Mouse (Mus musculus): ENCODE measurements around the gene Ednra. TPM values are rescaled to one million over a fixed set of nuclear protein-coding genes. Genes with fewer than 3 reads are reported as not detected.

The Ednra gene
- polyA plus RNA-seq, 1 experiment from 2014 or later, result 5.9 TPM

GRCm38 (mm10) chr8:77753796-77754195, 29.5 kb upstream of the Ednra start:
- no peak overlapping the region for H3K4me3 ChIP-seq (ENCODE audit: low read length)
- ATAC-seq, result no peak

GRCm38 (mm10) chr8:77752041-77752440, 27.8 kb upstream of the Ednra start:
- 46% methylated on average over 3 of the region's 3 CpGs for WGBS
- Histone ChIP-seq H3K9ac (ENCODE audit: low read depth, low read length) (no peak overlapping the region), H3K36me3 (ENCODE audit: control insufficient read depth, insufficient read depth, low read length) (no peaks in the 10 kb centered on the region), H3K27ac (ENCODE audit: low read depth, low read length) (no peak overlapping the region), H3K27me3 (replicated peaks; ENCODE audit: control insufficient read depth, insufficient read depth, low read length) (no peaks in the 10 kb centered on the region), H3K4me3 (ENCODE audit: low read length) (no peak overlapping the region), H3K9me3 (ENCODE audit: control insufficient read depth, low read length) (no peaks in the 10 kb centered on the region), H3K4me1 (ENCODE audit: control insufficient read depth, insufficient read depth, low read depth, low read length) (no peaks in the 10 kb centered on the region), H3K4me2 (ENCODE audit: low read length) (no peak overlapping the region)
- ATAC-seq, result no peak

More at GRCm38 (mm10) chr8:77753796-77754195, 29.5 kb upstream of the Ednra start:
- WGBS, result 81% methylated on average over 5 of the region's 5 CpGs
- no peak overlapping the region for H3K9ac ChIP-seq (ENCODE audit: low read depth, low read length)
- H3K4me1 ChIP-seq (ENCODE audit: control insufficient read depth, insufficient read depth, low read depth, low read length), result no peaks in the 10 kb centered on the region
- H3K36me3 ChIP-seq (ENCODE audit: control insufficient read depth, insufficient read depth, low read length), result no peaks in the 10 kb centered on the region
- H3K9me3 ChIP-seq (ENCODE audit: control insufficient read depth, low read length), result no peaks in the 10 kb centered on the region
- H3K4me2 ChIP-seq (ENCODE audit: low read length), result no peak overlapping the region
- H3K27ac ChIP-seq (ENCODE audit: low read depth, low read length), result no peak overlapping the region
- H3K27me3 ChIP-seq (replicated peaks; ENCODE audit: control insufficient read depth, insufficient read depth, low read length), result no peaks in the 10 kb centered on the region

GRCm38 (mm10) chr8:77750407-77750806, 26.1 kb upstream of the Ednra start:
- no peak overlapping the region for H3K4me3 ChIP-seq (ENCODE audit: low read length)
- no peaks in the 10 kb centered on the region for H3K27me3 ChIP-seq (replicated peaks; ENCODE audit: control insufficient read depth, insufficient read depth, low read length)
- H3K36me3 ChIP-seq (ENCODE audit: control insufficient read depth, insufficient read depth, low read length), result no peaks in the 10 kb centered on the region
- ATAC-seq, result no peak
- no peak overlapping the region for H3K9ac ChIP-seq (ENCODE audit: low read depth, low read length)
- no peak overlapping the region for H3K27ac ChIP-seq (ENCODE audit: low read depth, low read length)
- H3K9me3 ChIP-seq (ENCODE audit: control insufficient read depth, low read length), result no peaks in the 10 kb centered on the region
- 72% methylated on average over 4 of the region's 4 CpGs for WGBS
- no peak overlapping the region for H3K4me2 ChIP-seq (ENCODE audit: low read length)
- H3K4me1 ChIP-seq (ENCODE audit: control insufficient read depth, insufficient read depth, low read depth, low read length), result no peaks in the 10 kb centered on the region

DNA sequence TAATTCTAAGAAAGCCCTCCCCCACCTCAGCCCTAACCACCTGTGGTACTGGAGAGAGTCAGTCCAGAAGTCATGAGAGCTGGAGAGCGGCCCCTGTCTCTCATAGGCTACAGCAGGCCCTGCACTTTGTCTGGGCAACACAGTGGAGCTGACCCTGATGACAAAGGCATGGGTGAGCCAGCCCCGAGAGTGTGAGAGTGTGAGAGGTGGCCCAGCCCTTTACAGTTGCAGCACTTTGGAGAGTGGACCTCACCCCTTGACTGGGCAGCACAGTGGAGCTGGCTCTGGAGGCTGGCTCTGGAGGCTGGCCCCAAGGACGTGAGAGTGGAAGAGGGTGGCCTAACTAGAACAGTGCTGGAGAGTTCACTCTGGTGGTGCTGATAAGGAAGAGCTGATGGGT, 20.2 kb upstream of the Ednra start:
- no peaks in the 10 kb centered on the region for H3K4me1 ChIP-seq (ENCODE audit: control insufficient read depth, insufficient read depth, low read depth, low read length)
- H3K9me3 ChIP-seq (ENCODE audit: control insufficient read depth, low read length), result no peaks in the 10 kb centered on the region
- no peak overlapping the region for H3K4me2 ChIP-seq (ENCODE audit: low read length)
- H3K9ac ChIP-seq (ENCODE audit: low read depth, low read length), result no peak overlapping the region
- no peak overlapping the region for H3K4me3 ChIP-seq (ENCODE audit: low read length)
- no peak overlapping the region for H3K27ac ChIP-seq (ENCODE audit: low read depth, low read length)
- 86% methylated on average over 3 of the region's 3 CpGs for WGBS
- H3K36me3 ChIP-seq (ENCODE audit: control insufficient read depth, insufficient read depth, low read length), result no peaks in the 10 kb centered on the region
- no peak for ATAC-seq
- H3K27me3 ChIP-seq (replicated peaks; ENCODE audit: control insufficient read depth, insufficient read depth, low read length), result no peaks in the 10 kb centered on the region

GRCm38 (mm10) chr8:77742395-77742794, 18.1 kb upstream of the Ednra start:
- Histone ChIP-seq H3K36me3 (ENCODE audit: control insufficient read depth, insufficient read depth, low read length) (no peaks in the 10 kb centered on the region), H3K27ac (ENCODE audit: low read depth, low read length) (no peak overlapping the region), H3K4me1 (ENCODE audit: control insufficient read depth, insufficient read depth, low read depth, low read length) (no peaks in the 10 kb centered on the region), H3K9ac (ENCODE audit: low read depth, low read length) (no peak overlapping the region), H3K4me3 (ENCODE audit: low read length) (no peak overlapping the region), H3K9me3 (ENCODE audit: control insufficient read depth, low read length) (no peaks in the 10 kb centered on the region), H3K4me2 (ENCODE audit: low read length) (no peak overlapping the region), H3K27me3 (replicated peaks; ENCODE audit: control insufficient read depth, insufficient read depth, low read length) (no peaks in the 10 kb centered on the region)
- 57% methylated on average over 3 of the region's 3 CpGs for WGBS
- ATAC-seq, result no peak

DNA sequence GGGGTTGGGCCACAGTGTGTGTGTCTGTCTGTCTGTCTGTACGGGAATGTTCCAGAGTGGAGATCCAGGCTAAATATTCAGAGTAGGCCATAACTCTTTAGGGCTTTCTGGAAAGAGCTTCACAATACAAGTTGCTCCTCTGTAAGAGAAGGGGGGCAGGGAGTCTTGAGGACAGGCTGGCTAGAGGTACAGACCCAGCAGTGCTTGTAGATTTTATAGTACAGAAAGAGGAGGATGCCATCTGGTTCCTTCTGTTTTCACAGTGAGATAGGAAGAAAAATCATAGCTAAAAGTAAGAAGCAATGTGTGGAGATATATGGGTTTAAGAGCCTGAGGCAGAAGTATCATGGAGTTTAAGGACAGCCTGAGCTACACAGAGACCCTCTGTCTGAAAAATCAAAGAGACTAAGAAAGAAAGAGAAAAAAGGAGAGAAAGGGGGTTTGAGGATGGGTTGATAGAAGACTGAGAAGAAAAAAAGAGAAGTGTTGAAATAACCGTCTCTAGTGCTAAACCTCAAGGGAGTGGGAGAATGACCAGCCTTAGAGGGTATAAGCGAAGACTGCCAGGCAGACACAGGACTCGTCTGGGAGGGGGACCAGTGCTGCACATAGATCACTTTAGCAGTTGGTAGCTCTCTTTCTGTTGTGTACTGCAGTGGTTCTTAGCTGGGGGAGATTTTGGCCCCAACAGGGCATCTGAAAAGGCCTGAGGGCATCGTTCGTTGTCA, 16.9 kb upstream of the Ednra start:
- Histone ChIP-seq H3K9ac (ENCODE audit: low read depth, low read length) (no peak overlapping the region), H3K9me3 (ENCODE audit: control insufficient read depth, low read length) (no peaks in the 10 kb centered on the region), H3K4me3 (ENCODE audit: low read length) (no peak overlapping the region), H3K36me3 (ENCODE audit: control insufficient read depth, insufficient read depth, low read length) (no peaks in the 10 kb centered on the region), H3K27me3 (replicated peaks; ENCODE audit: control insufficient read depth, insufficient read depth, low read length) (no peaks in the 10 kb centered on the region), H3K4me1 (ENCODE audit: control insufficient read depth, insufficient read depth, low read depth, low read length) (no peaks in the 10 kb centered on the region), H3K4me2 (ENCODE audit: low read length) (no peak overlapping the region), H3K27ac (ENCODE audit: low read depth, low read length) (no peak overlapping the region)
- no peak for ATAC-seq
- 89% methylated on average over 6 of the region's 6 CpGs for WGBS

GRCm38 (mm10) chr8:77738419-77738818, 14.2 kb upstream of the Ednra start:
- Histone ChIP-seq H3K27ac (ENCODE audit: low read depth, low read length) (no peak overlapping the region), H3K36me3 (ENCODE audit: control insufficient read depth, insufficient read depth, low read length) (no peaks in the 10 kb centered on the region), H3K27me3 (replicated peaks; ENCODE audit: control insufficient read depth, insufficient read depth, low read length) (no peaks in the 10 kb centered on the region), H3K4me1 (ENCODE audit: control insufficient read depth, insufficient read depth, low read depth, low read length) (no peaks in the 10 kb centered on the region), H3K4me3 (ENCODE audit: low read length) (no peak overlapping the region), H3K9me3 (ENCODE audit: control insufficient read depth, low read length) (no peaks in the 10 kb centered on the region), H3K4me2 (ENCODE audit: low read length) (no peak overlapping the region), H3K9ac (ENCODE audit: low read depth, low read length) (no peak overlapping the region)
- ATAC-seq, result no peak
- WGBS, result 96% methylated on average over 6 of the region's 6 CpGs

GRCm38 (mm10) chr8:77737327-77737726, 13.1 kb upstream of the Ednra start:
- H3K4me2 ChIP-seq (ENCODE audit: low read length), result no peak overlapping the region
- H3K36me3 ChIP-seq (ENCODE audit: control insufficient read depth, insufficient read depth, low read length), result no peaks in the 10 kb centered on the region
- no peak overlapping the region for H3K9ac ChIP-seq (ENCODE audit: low read depth, low read length)
- H3K27me3 ChIP-seq (replicated peaks; ENCODE audit: control insufficient read depth, insufficient read depth, low read length), result no peaks in the 10 kb centered on the region
- 88% methylated on average over 9 of the region's 9 CpGs for WGBS
- H3K9me3 ChIP-seq (ENCODE audit: control insufficient read depth, low read length), result peaks cover 5% of the 10 kb centered on the region
- H3K27ac ChIP-seq (ENCODE audit: low read depth, low read length), result no peak overlapping the region
- ATAC-seq, result no peak
- H3K4me3 ChIP-seq (ENCODE audit: low read length), result no peak overlapping the region
- no peaks in the 10 kb centered on the region for H3K4me1 ChIP-seq (ENCODE audit: control insufficient read depth, insufficient read depth, low read depth, low read length)

DNA sequence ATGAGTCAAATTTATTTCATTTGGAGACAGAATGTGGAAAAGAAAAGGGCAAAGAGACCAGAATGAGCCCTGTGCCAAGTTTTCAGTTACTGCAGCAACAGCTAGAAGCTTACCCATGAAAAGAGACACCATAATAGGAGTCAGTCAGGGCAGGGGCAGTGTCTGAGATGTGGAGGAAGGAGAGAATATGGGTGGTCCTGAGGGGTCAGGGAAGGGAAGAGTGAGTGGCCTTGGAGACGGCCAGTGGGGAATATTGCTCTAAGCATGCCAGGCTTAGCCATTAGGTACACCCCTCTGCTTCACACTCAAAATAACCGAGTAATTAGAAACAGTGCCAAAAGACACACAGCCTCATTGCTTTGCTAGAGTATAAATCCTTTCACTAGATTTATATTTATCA, 9.5 kb upstream of the Ednra start:
- WGBS, result 55% methylated on average over 2 of the region's 2 CpGs
- Histone ChIP-seq H3K4me3 (ENCODE audit: low read length) (no peak overlapping the region), H3K27ac (ENCODE audit: low read depth, low read length) (no peak overlapping the region), H3K4me2 (ENCODE audit: low read length) (no peak overlapping the region), H3K9ac (ENCODE audit: low read depth, low read length) (no peak overlapping the region), H3K27me3 (replicated peaks; ENCODE audit: control insufficient read depth, insufficient read depth, low read length) (no peaks in the 10 kb centered on the region), H3K36me3 (ENCODE audit: control insufficient read depth, insufficient read depth, low read length) (no peaks in the 10 kb centered on the region), H3K4me1 (ENCODE audit: control insufficient read depth, insufficient read depth, low read depth, low read length) (no peaks in the 10 kb centered on the region), H3K9me3 (ENCODE audit: control insufficient read depth, low read length) (peaks cover 5% of the 10 kb centered on the region)
- peak; percentile 45; the same call in 1 of the 2 replicates for ATAC-seq
